Mouse (Mus musculus) T-helper 17 cell (primary cell): ENCODE results near the gene Amotl1.

Experiments used
- in situ Hi-C, 2 experiments: fragments of 300-600 bp; cut with MboI, MseI; formaldehyde crosslinking; loops; 1 replicate in 1 of 2; 2 replicates in 1 of 2; pipeline ENCODE4 v1.15.1; 2025; ENCODE audit warnings: high pct_unique_total_duplicates in 2 of 2

Gene Amotl1

DNA sequence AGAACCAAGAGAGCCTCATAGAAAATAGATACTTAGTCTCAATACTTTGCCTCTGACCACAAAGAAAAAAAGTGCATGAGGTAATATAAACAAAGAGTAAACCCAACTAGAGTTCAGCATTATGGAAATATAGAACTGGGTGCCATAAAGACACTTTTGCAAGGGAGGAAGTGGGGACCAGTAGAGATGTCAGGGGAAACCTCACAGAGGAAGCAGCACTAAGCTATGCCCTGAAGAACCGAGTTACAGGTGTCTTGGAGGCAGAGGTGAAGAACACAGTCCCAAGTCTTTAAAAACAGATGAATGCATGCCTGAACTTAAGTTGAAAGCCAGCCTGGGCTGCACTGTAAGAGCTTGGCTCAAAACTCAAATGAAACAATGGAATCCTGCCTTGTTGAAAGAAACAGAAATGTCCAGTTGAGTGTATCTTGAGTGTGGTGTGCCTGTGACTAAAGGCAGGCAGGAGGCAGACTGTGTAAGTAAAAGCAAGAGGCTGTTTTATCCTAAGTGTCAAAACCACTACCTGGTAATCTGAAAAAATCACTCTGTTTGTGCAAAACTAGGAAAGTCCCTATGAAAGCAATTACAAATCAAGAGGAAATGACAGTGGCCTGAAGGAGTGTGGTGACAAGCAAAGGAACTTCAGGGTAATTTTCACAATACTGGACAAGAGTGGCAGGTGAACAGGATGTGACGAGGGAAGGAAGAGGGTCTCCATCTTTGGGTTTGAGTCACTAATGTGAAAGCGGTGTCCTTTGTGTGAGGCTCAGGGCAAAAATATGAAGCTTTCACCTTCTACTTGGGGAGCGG lies 145.8 kb downstream of the Amotl1 start:
- in situ Hi-C loops: loop anchor here in 1 of 2 experiments (25.0 kb wide), 1 partner anchor 1187 kb away; no protein-coding TSS in a partner anchor
